Mouse (Mus musculus) erythroblast, embryonic 14.5 days (primary cell): ENCODE results near the gene 0610010K14Rik. TPM values are rescaled to one million over a fixed set of nuclear protein-coding genes. Genes with fewer than 3 reads are reported as not detected.

ENCODE experiments used
- H3K27me3 ChIP-seq: 2 replicates; pipeline ENCODE4 v1.6.1; 2012; ENCODE audit warnings: inconsistent platforms; ENCODE audit not compliant: control insufficient read depth
- H3K36me3 ChIP-seq: 2 replicates; pipeline ENCODE4 v1.6.1; 2012; ENCODE audit warnings: mild to moderate bottlenecking, inconsistent platforms; ENCODE audit not compliant: control insufficient read depth
- H3K4me1 ChIP-seq: 2 replicates; pipeline ENCODE4 v1.6.1; 2012; ENCODE audit warnings: inconsistent platforms; ENCODE audit not compliant: control insufficient read depth
- H3K4me3 ChIP-seq: replicated peaks from 2 replicates; pipeline ENCODE3; 2012; ENCODE audit warnings: moderate library complexity, mild to moderate bottlenecking, inconsistent platforms
- H3K9me3 ChIP-seq: 2 replicates; pipeline ENCODE4 v1.6.1; 2012; ENCODE audit warnings: low read length, inconsistent platforms, mixed read lengths; ENCODE audit not compliant: control insufficient read depth
- GATA1 ChIP-seq: IDR thresholded peaks from 2 replicates; pipeline ENCODE4 v1.6.1; 2012; ENCODE audit warnings: low read length, inconsistent platforms, mixed read lengths
- TAL1 ChIP-seq: IDR thresholded peaks from 3 replicates; pipeline ENCODE4 v1.6.1; 2012; ENCODE audit warnings: low read length, inconsistent platforms, mixed read lengths
- polyA plus RNA-seq: library from polyadenylated mRNA; stranded (reverse); fragments of >175 nt; gene quantifications from 2 replicates; pipeline ENCODE4 v1.2.3, GENCODE M21; 2012

0610010K14Rik gene
- polyA plus RNA-seq: 9.8 and 17.9 TPM in 2 replicates

GRCm38 (mm10) chr11:70237457-70238167 lies at the start of gene 0610010K14Rik:
0610010K14Rik (minus strand) TSS chr11:70237914.
- H3K4me1 ChIP-seq: peaks cover 69% of the 10 kb centered on the region

GRCm38 (mm10) chr11:70285686-70286085 lies 48.0 kb upstream of the 0610010K14Rik start:
- Histone ChIP-seq H3K4me3 (no peak overlapping the region), H3K27me3 (no peaks in the 10 kb centered on the region), H3K4me1 (no peaks in the 10 kb centered on the region), H3K36me3 (no peaks in the 10 kb centered on the region), H3K9me3 (no peaks in the 10 kb centered on the region)
- TF ChIP-seq TAL1 (no peak), GATA1 (no peak)

More at GRCm38 (mm10) chr11:70237457-70238167, at the start of gene 0610010K14Rik:
- H3K9me3 ChIP-seq: no peaks in the 10 kb centered on the region
- H3K27me3 ChIP-seq: no peaks in the 10 kb centered on the region; the same call in 1 of the 2 replicates
- TF ChIP-seq GATA1 (no peak), TAL1 (no peak)
- peak within 1 kb of the TSS; percentile 88 for H3K4me3 ChIP-seq
- peaks cover 34% of the 10 kb centered on the region for H3K36me3 ChIP-seq

- no peaks in the 10 kb centered on the region for H3K4me1 ChIP-seq
- H3K36me3 ChIP-seq: no peaks in the 10 kb centered on the region
- no peaks in the 10 kb centered on the region for H3K9me3 ChIP-seq
- no peaks in the 10 kb centered on the region for H3K27me3 ChIP-seq
- no peak overlapping the region for H3K4me3 ChIP-seq
- TF ChIP-seq TAL1 (no peak), GATA1 (no peak)
These were observed 47.0 kb upstream of the 0610010K14Rik start for GRCm38 (mm10) chr11:70284757-70285156.

GRCm38 (mm10) chr11:70283666-70284065 lies 46.0 kb upstream of the 0610010K14Rik start:
- no peaks in the 10 kb centered on the region for H3K36me3 ChIP-seq
- no peaks in the 10 kb centered on the region for H3K4me1 ChIP-seq
- no peak overlapping the region for H3K4me3 ChIP-seq
- H3K27me3 ChIP-seq: no peaks in the 10 kb centered on the region
- no peak for TF ChIP-seq GATA1
- no peak for TF ChIP-seq TAL1
- H3K9me3 ChIP-seq: no peaks in the 10 kb centered on the region

- no peaks in the 10 kb centered on the region for H3K4me1 ChIP-seq
- no peaks in the 10 kb centered on the region for H3K9me3 ChIP-seq
- H3K36me3 ChIP-seq: no peaks in the 10 kb centered on the region
- no peaks in the 10 kb centered on the region for H3K27me3 ChIP-seq
- TF ChIP-seq GATA1: no peak
- no peak for TF ChIP-seq TAL1
- no peak overlapping the region for H3K4me3 ChIP-seq
These were observed 42.7 kb upstream of the 0610010K14Rik start for GRCm38 (mm10) chr11:70280441-70280840.

GRCm38 (mm10) chr11:70278961-70279360 lies 41.2 kb upstream of the 0610010K14Rik start:
- no peaks in the 10 kb centered on the region for H3K27me3 ChIP-seq
- H3K4me3 ChIP-seq: no peak overlapping the region
- H3K4me1 ChIP-seq: no peaks in the 10 kb centered on the region
- no peaks in the 10 kb centered on the region for H3K36me3 ChIP-seq
- H3K9me3 ChIP-seq: no peaks in the 10 kb centered on the region
- TF ChIP-seq TAL1: no peak
- no peak for TF ChIP-seq GATA1

- H3K4me1 ChIP-seq: no peaks in the 10 kb centered on the region
- no peaks in the 10 kb centered on the region for H3K9me3 ChIP-seq
- TF ChIP-seq TAL1 (no peak), GATA1 (no peak)
- H3K36me3 ChIP-seq: no peaks in the 10 kb centered on the region
- no peak overlapping the region for H3K4me3 ChIP-seq
- no peaks in the 10 kb centered on the region for H3K27me3 ChIP-seq
These were observed 33.9 kb upstream of the 0610010K14Rik start for GRCm38 (mm10) chr11:70271641-70272040.

GRCm38 (mm10) chr11:70266405-70266804 lies 28.7 kb upstream of the 0610010K14Rik start:
- H3K4me3 ChIP-seq: no peak overlapping the region
- no peak for TF ChIP-seq GATA1
- TF ChIP-seq TAL1: no peak
- no peaks in the 10 kb centered on the region for H3K36me3 ChIP-seq
- no peaks in the 10 kb centered on the region; the same call in 1 of the 2 replicates for H3K27me3 ChIP-seq
- H3K4me1 ChIP-seq: no peaks in the 10 kb centered on the region
- no peaks in the 10 kb centered on the region for H3K9me3 ChIP-seq

- no peak for TF ChIP-seq GATA1
- TF ChIP-seq TAL1: no peak
- no peaks in the 10 kb centered on the region; the same call in 1 of the 2 replicates for H3K27me3 ChIP-seq
- no peaks in the 10 kb centered on the region for H3K4me1 ChIP-seq
- no peaks in the 10 kb centered on the region for H3K36me3 ChIP-seq
- H3K9me3 ChIP-seq: no peaks in the 10 kb centered on the region
- H3K4me3 ChIP-seq: no peak overlapping the region
These were observed 28.1 kb upstream of the 0610010K14Rik start for GRCm38 (mm10) chr11:70265819-70266218.
